In the genomic region with DNA sequence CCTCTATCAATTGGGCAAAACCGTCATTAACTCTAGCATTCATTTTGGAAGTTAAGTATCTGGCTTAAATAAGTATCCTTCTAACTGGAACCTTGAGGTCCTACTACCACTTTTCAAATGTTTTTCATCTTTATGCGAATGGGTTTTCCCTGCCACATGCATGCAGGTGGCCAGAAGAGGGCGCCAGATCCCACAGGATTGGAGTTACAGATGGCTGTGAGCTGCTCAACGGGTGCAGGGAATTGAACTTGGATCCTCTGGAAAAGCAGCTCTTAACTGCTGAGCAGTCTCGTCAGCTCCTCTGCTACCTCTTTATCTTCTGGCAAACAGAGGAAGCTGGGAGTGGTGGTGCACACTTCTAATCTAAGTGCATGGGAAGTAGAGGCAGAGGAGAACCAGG, we compare ENCODE assay signal across 1 mouse cellular context.
TF ChIP-seq lines count a peak whose summit lies in the region.

No protein-coding gene starts in this region.

TF ChIP-seq in CH12.LX, 34 proteins besides CTCF, POLR2A, EP300 and RAD21 (continued from another document):
- TF ChIP-seq NELFE (IDR thresholded peaks at IDR 0.05; ENCODE audit: low read depth, low read length) = no peak
